Mouse (Mus musculus) gastrocnemius, adult 2 months (tissue): ENCODE data around the gene BC025920. TPM values are rescaled to one million over a fixed set of nuclear protein-coding genes. Genes with fewer than 3 reads are reported as not detected.

Experiments
- DNase-seq: peaks from one replicate; pipeline ENCODE4 v3.0.0; 2022
- H3K27ac ChIP-seq: fragments of 200-600 bp; 2 replicates; pipeline ENCODE4 v1.8.1; 2022; ENCODE audit warnings: mild to moderate bottlenecking
- H3K4me3 ChIP-seq: fragments of 200-600 bp; 2 replicates; pipeline ENCODE4 v1.8.1; 2022; ENCODE audit warnings: mild to moderate bottlenecking, moderate library complexity
- CTCF ChIP-seq: fragments of 200-600 bp; IDR thresholded peaks from 2 replicates; pipeline ENCODE4 v1.8.1; 2022; ENCODE audit warnings: antibody characterized with exemption, mild to moderate bottlenecking, moderate library complexity
- intact Hi-C: fragments of 180-260 bp; cut with DNase I; formaldehyde crosslinking; loops from one replicate; pipeline ENCODE4 v1.15.1; 2025
- total RNA-seq, 2 experiments: library from RNA; stranded (reverse); gene quantifications; 2 replicates each; pipeline ENCODE4 v1.2.3; 2021

The BC025920 gene
- total RNA-seq, 2 experiments from 2014 or later = 2.5 to 3.9 TPM

GRCm38 (mm10) chr10:81600738-81601203 is 5.3 kb upstream of the BC025920 start, which contains the start of gene Tle6:
Gene Tle6 (minus strand): TSS chr10:81601073.
- peak within 1 kb of the TSS; percentile 74 for H3K27ac ChIP-seq
- intact Hi-C loops = no loop called here
- peak within 1 kb of the TSS; percentile 69 for H3K4me3 ChIP-seq

GRCm38 (mm10) chr10:81601396-81601905 is 4.6 kb upstream of the BC025920 start:
- Histone ChIP-seq H3K27ac (peak overlapping the region; percentile 74), H3K4me3 (peak overlapping the region; percentile 69)
- DNase-seq = no peak
- no peak for TF ChIP-seq CTCF
- intact Hi-C loops = no loop called here

More at GRCm38 (mm10) chr10:81600738-81601203, 5.3 kb upstream of the BC025920 start, which contains the start of gene Tle6:
- DNase-seq = peak; percentile 97
- no peak for TF ChIP-seq CTCF

GRCm38 (mm10) chr10:81602741-81603151 is 3.3 kb upstream of the BC025920 start:
- no peak for DNase-seq
- intact Hi-C loops = no loop called here
- peak overlapping the region; percentile 28; the same call in 1 of the 2 replicates for H3K27ac ChIP-seq
- peak; percentile 63 for TF ChIP-seq CTCF
- H3K4me3 ChIP-seq = no peak overlapping the region

- intact Hi-C loops = loop anchor here (2.0 kb wide), 1 partner anchor 39 kb away; no protein-coding TSS in a partner anchor
- DNase-seq = no peak
- no peak for TF ChIP-seq CTCF
- peak overlapping the region; percentile 92 for H3K27ac ChIP-seq
- peak overlapping the region; percentile 92 for H3K4me3 ChIP-seq
Measured at GRCm38 (mm10) chr10:81604019-81604967, 1.8 kb upstream of the BC025920 start.

- TF ChIP-seq CTCF = peak; percentile 74
- intact Hi-C loops = loop anchor here (1.0 to 5.0 kb wide), 3 partner anchors 40 to 567 kb away; no protein-coding TSS in a partner anchor
- Histone ChIP-seq H3K4me3 (peak overlapping the region; percentile 92), H3K27ac (peak overlapping the region; percentile 92)
- DNase-seq = peak; percentile 89
Measured at GRCm38 (mm10) chr10:81604968-81605665, 953 bp upstream of the BC025920 start.

GRCm38 (mm10) chr10:81605666-81605973 is 450 bp upstream of the BC025920 start:
- peak overlapping the region; percentile 92 for H3K4me3 ChIP-seq
- peak overlapping the region; percentile 92 for H3K27ac ChIP-seq
- no peak for TF ChIP-seq CTCF
- intact Hi-C loops = loop anchor here (1.0 to 5.0 kb wide), 3 partner anchors 41 to 567 kb away; no protein-coding TSS in a partner anchor
- DNase-seq = no peak

GRCm38 (mm10) chr10:81608308-81608707 is 2.2 kb downstream of the BC025920 start:
- no peak overlapping the region for H3K4me3 ChIP-seq
- no peak overlapping the region for H3K27ac ChIP-seq
- DNase-seq = no peak
- peak; percentile 37 for TF ChIP-seq CTCF
- intact Hi-C loops = loop anchor here (5.0 kb wide), 1 partner anchor 564 kb away; no protein-coding TSS in a partner anchor

- no peak for TF ChIP-seq CTCF
- no peak overlapping the region for H3K27ac ChIP-seq
- intact Hi-C loops = no loop called here
- no peak for DNase-seq
- no peak overlapping the region for H3K4me3 ChIP-seq
Measured at GRCm38 (mm10) chr10:81612779-81613178, 6.7 kb downstream of the BC025920 start.

- intact Hi-C loops = no loop called here
- TF ChIP-seq CTCF = no peak
- Histone ChIP-seq H3K4me3 (no peak overlapping the region), H3K27ac (no peak overlapping the region)
- no peak for DNase-seq
Measured at GRCm38 (mm10) chr10:81615486-81615885, 9.4 kb downstream of the BC025920 start.

GRCm38 (mm10) chr10:81619976-81620375 is 13.9 kb downstream of the BC025920 start:
- intact Hi-C loops = no loop called here
- no peak for DNase-seq
- no peak overlapping the region for H3K4me3 ChIP-seq
- no peak overlapping the region for H3K27ac ChIP-seq
- no peak for TF ChIP-seq CTCF

GRCm38 (mm10) chr10:81620786-81621185 is 14.7 kb downstream of the BC025920 start:
- Histone ChIP-seq H3K4me3 (no peak overlapping the region), H3K27ac (no peak overlapping the region)
- TF ChIP-seq CTCF = no peak
- DNase-seq = no peak
- intact Hi-C loops = no loop called here

GRCm38 (mm10) chr10:81623441-81623840 is 17.4 kb downstream of the BC025920 start:
- intact Hi-C loops = no loop called here
- H3K4me3 ChIP-seq = no peak overlapping the region
- DNase-seq = no peak
- H3K27ac ChIP-seq = no peak overlapping the region
- no peak for TF ChIP-seq CTCF
